9 mouse cellular contexts compared by ENCODE assay signal in genomic region chr10:89461856-89462507, GRCm38 (mm10). TPM values are rescaled to one million over a fixed set of nuclear protein-coding genes. Genes with fewer than 3 reads are reported as not detected.
A peak's percentile ranks its signal among the peaks of the same experiment; 100 is the strongest.
DNase-seq lines count a peak whose midpoint lies in the region; ATAC-seq and TF ChIP-seq lines count a peak whose summit lies in the region.
"Had no signal": no experiment of that assay in that cellular context is flagged by ENCODE, and none has a peak within 500 bp of the region (broad histone marks: within the 10 kb centered on the region; RNA-seq: fewer than 3 reads in every experiment).

No protein-coding gene starts in this region.

- H3K36me3 ChIP-seq in ES-E14 (ENCODE audit: control insufficient read depth, insufficient read depth, low read length, poor library complexity, severe bottlenecking): no peaks in the 10 kb centered on the region
- H3K36me3 ChIP-seq in forebrain, embryonic 16.5 days (ENCODE audit: control insufficient read depth, insufficient read depth): no peaks in the 10 kb centered on the region
- no peaks in the 10 kb centered on the region for H3K36me3 ChIP-seq in liver, embryonic 16.5 days (ENCODE audit: control insufficient read depth, insufficient read depth)
- H3K36me3 ChIP-seq in neural tube, embryonic 13.5 days: no peaks in the 10 kb centered on the region

- 17% methylated on average over 14 of the region's 14 CpGs for WGBS in forebrain, embryonic 16.5 days
- WGBS in liver, embryonic 16.5 days (ENCODE audit: insufficient replicate concordance): 16% methylated on average over 14 of the region's 14 CpGs
- 17% methylated on average over 14 of the region's 14 CpGs for WGBS in neural tube, embryonic 13.5 days

- H3K4me1 ChIP-seq in ES-E14 (ENCODE audit: control insufficient read depth in 2 of 2, insufficient read depth in 2 of 2, low read length in 2 of 2, poor library complexity in 1 of 2): no peaks in the 10 kb centered on the region
- 0 out of 2 replicates have a peak, but pooled peaks cover 2% of the 10 kb centered on the region for H3K4me1 ChIP-seq in forebrain, embryonic 16.5 days (replicated peaks; ENCODE audit: control insufficient read depth, insufficient read depth, low read length)
- peaks cover 6% of the 10 kb centered on the region for H3K4me1 ChIP-seq in liver, embryonic 16.5 days (ENCODE audit: control insufficient read depth, low read depth, low read length)
- H3K4me1 ChIP-seq in neural tube, embryonic 13.5 days (replicated peaks): no peaks in the 10 kb centered on the region

- H3K4me2 ChIP-seq in forebrain, embryonic 16.5 days (ENCODE audit: low read length): no peak overlapping the region
- H3K4me2 ChIP-seq in liver, embryonic 16.5 days (ENCODE audit: low read depth, low read length): no peak overlapping the region
- no peak overlapping the region; the same call in 1 of the 2 replicates for H3K4me2 ChIP-seq in neural tube, embryonic 13.5 days

- H3K9ac ChIP-seq in ES-E14 (ENCODE audit: insufficient read depth, low read depth, low read length, poor library complexity, severe bottlenecking): no peak overlapping the region
- no peak overlapping the region for H3K9ac ChIP-seq in forebrain, embryonic 16.5 days (replicated peaks; ENCODE audit: low read depth, low read length)
- H3K9ac ChIP-seq in liver, embryonic 16.5 days (ENCODE audit: low read depth, low read length): no peak overlapping the region
- H3K9ac ChIP-seq in neural tube, embryonic 13.5 days: no peak overlapping the region

- no peaks in the 10 kb centered on the region for H3K27me3 ChIP-seq in forebrain, embryonic 16.5 days (replicated peaks; ENCODE audit: control insufficient read depth, insufficient read depth, low read length)
- no peaks in the 10 kb centered on the region for H3K27me3 ChIP-seq in liver, embryonic 16.5 days (ENCODE audit: control insufficient read depth, insufficient read depth, low read depth, low read length)
- no peaks in the 10 kb centered on the region for H3K27me3 ChIP-seq in neural tube, embryonic 13.5 days

- H3K27ac ChIP-seq in ES-E14 (ENCODE audit: insufficient read depth, low read depth, low read length, poor library complexity, severe bottlenecking): no peak overlapping the region
- H3K27ac ChIP-seq in forebrain, embryonic 16.5 days (ENCODE audit: low read length): no peak overlapping the region
- H3K27ac ChIP-seq in liver, embryonic 16.5 days (ENCODE audit: low read length): no peak overlapping the region
- no peak overlapping the region for H3K27ac ChIP-seq in neural tube, embryonic 13.5 days (replicated peaks)
- H3K27ac ChIP-seq: macrophage had no signal

- in situ Hi-C loops in ES-E14 (cut with MboI; ENCODE audit: low sequenced_read_pairs in 2 of 2, unreplicated experiment in 2 of 2): loop anchor here (5.0 to 10.0 kb wide), 2 partner anchors 163 to 165 kb away; partner anchors contain the start of gene Slc17a8 (in 1 of the 2)

- H3K4me3 ChIP-seq in ES-E14 (ENCODE audit: insufficient read depth in 1 of 2, low read depth in 1 of 2, low read length in 2 of 2, poor library complexity in 1 of 2, severe bottlenecking in 1 of 2): no peak overlapping the region
- H3K4me3 ChIP-seq in forebrain, embryonic 16.5 days (replicated peaks; ENCODE audit: low read length): no peak overlapping the region
- no peak overlapping the region for H3K4me3 ChIP-seq in liver, embryonic 16.5 days (ENCODE audit: low read depth, low read length)
- H3K4me3 ChIP-seq in neural tube, embryonic 13.5 days: no peak overlapping the region

- DNase-seq in ES-E14 (ENCODE audit: low read depth, low spot score): peak; percentile 89
- peak; percentile 69 to 74 for DNase-seq in cerebellum, adult 18-20 months
- peak; percentile 74 to 75 for DNase-seq in heart, postnatal 36 days
- peak; percentile 90 for DNase-seq in layer of hippocampus, adult 11-12 months (ENCODE audit: low spot score)
- peak; percentile 35 for DNase-seq in testis, postnatal 14 days (ENCODE audit: low spot score)

- intact Hi-C loops in heart, postnatal 36 days (cut with DNase I): loop anchor here (1.0 to 10.0 kb wide), 3 partner anchors 168 to 583 kb away; no protein-coding TSS in a partner anchor

- ATAC-seq in forebrain, embryonic 16.5 days: peak; percentile 90
- peak; percentile 25; the same call in 1 of the 2 replicates for ATAC-seq in liver, embryonic 16.5 days (ENCODE audit: low read depth)
- ATAC-seq in neural tube, embryonic 13.5 days (ENCODE audit: low read depth): peak; percentile 78

- no peaks in the 10 kb centered on the region for H3K9me3 ChIP-seq in ES-E14 (ENCODE audit: control insufficient read depth, insufficient read depth, low read depth, low read length)
- no peaks in the 10 kb centered on the region for H3K9me3 ChIP-seq in forebrain, embryonic 16.5 days (ENCODE audit: control insufficient read depth, low read length)
- no peaks in the 10 kb centered on the region for H3K9me3 ChIP-seq in liver, embryonic 16.5 days (replicated peaks; ENCODE audit: control insufficient read depth, low read length)
- H3K9me3 ChIP-seq in neural tube, embryonic 13.5 days: no peaks in the 10 kb centered on the region

TF ChIP-seq in ES-E14, 5 proteins besides CTCF, POLR2A, EP300 and RAD21:
- TF ChIP-seq CHD2 (IDR thresholded peaks at IDR 0.05; ENCODE audit: low read depth, low read length): no peak
- peak; percentile 52; the same call in 1 of the 2 replicates for TF ChIP-seq HCFC1 (IDR thresholded peaks at IDR 0.05; ENCODE audit: borderline replicate concordance, insufficient read depth, low read length)
- 0 out of 2 replicates have a peak, but pooled peaks have one; percentile 33 for TF ChIP-seq ZNF384 (IDR thresholded peaks at IDR 0.05; ENCODE audit: low read depth, low read length)
- TF ChIP-seq MAFK (IDR thresholded peaks at IDR 0.05; ENCODE audit: insufficient read depth, low read depth, low read length): no peak
- peak; percentile 99 for TF ChIP-seq ZC3H11A (IDR thresholded peaks at IDR 0.05; ENCODE audit: borderline replicate concordance, low read depth, low read length)

RNA-seq across cellular contexts. Expression of gene Gas2l3, which starts 18.2 kb away (rescaled TPM):
- 24.3 and 25.5 TPM in 2 replicates for total RNA-seq in ES-E14 (2012; rRNA removed)
- polyA plus RNA-seq in forebrain, embryonic 16.5 days (2015; fragmentation: Nextera tagmentation; extraction: Ambion mirVana): 10.2 and 12.0 TPM in 2 replicates
- total RNA-seq in heart, postnatal 36 days (2021): 1 to 10 TPM; 2.2 to 2.4 TPM
- 4.4 and 5.1 TPM in 2 replicates for polyA plus RNA-seq in liver, embryonic 16.5 days (2015; fragmentation: Nextera tagmentation; extraction: Ambion mirVana)
- 5.8 and 6.3 TPM in 2 replicates for polyA plus RNA-seq in neural tube, embryonic 13.5 days (2015; fragmentation: Nextera tagmentation; extraction: Ambion mirVana)

Comparison
In these comparisons a context has a peak if more than half of its experiments do, and no peak if none do; other contexts are left out.
1. DNase-seq: peak in every context shown above with its lines; median percentile 90 in layer of hippocampus, adult 11-12 months; 89 in ES-E14; 74 in heart, postnatal 36 days; 72 in cerebellum, adult 18-20 months; 35 in testis, postnatal 14 days.
2. ATAC-seq: peak in every context shown above with its lines; median percentile 90 in forebrain, embryonic 16.5 days; 78 in neural tube, embryonic 13.5 days; 25 in liver, embryonic 16.5 days.